Comparison of ENCODE assay signal across 24 mouse cellular contexts in genomic region chr10:95914434-95915174, GRCm38 (mm10). TPM values are rescaled to one million over a fixed set of nuclear protein-coding genes. Genes with fewer than 3 reads are reported as not detected.
DNase-seq lines count a peak whose midpoint lies in the region; ATAC-seq lines count a peak whose summit lies in the region.
"Had no signal": no experiment of that assay in that cellular context is flagged by ENCODE, and none has a peak within 500 bp of the region (broad histone marks: within the 10 kb centered on the region; RNA-seq: fewer than 3 reads in every experiment).

No protein-coding gene starts in this region.

- WGBS in hindbrain, embryonic 12.5 days = 88% methylated on average over 5 of the region's 5 CpGs
- WGBS in forebrain, embryonic 11.5 days = 88% methylated on average over 5 of the region's 5 CpGs

- H3K36me3 ChIP-seq in hindbrain, embryonic 12.5 days = no peaks in the 10 kb centered on the region
- H3K36me3 ChIP-seq in forebrain, embryonic 11.5 days (ENCODE audit: control insufficient read depth, insufficient read depth, low read length) = no peaks in the 10 kb centered on the region
- H3K36me3 ChIP-seq: forebrain, embryonic 12.5 days; forebrain, embryonic 15.5 days; hindbrain, embryonic 13.5 days; intestine, embryonic 15.5 days had no signal

- ATAC-seq in activated CD4-positive, CD25-positive, alpha-beta regulatory T cell, adult 4 months = peak; percentile 81
- peak; percentile 89 for ATAC-seq in inflammation-experienced regulatory T-cells, adult 6 months
- ATAC-seq in hindbrain, embryonic 12.5 days (ENCODE audit: low FRiP score) = no peak
- ATAC-seq in forebrain, embryonic 11.5 days (replicated peaks; ENCODE audit: low FRiP score) = no peak
- ATAC-seq: forebrain, embryonic 15.5 days; hindbrain, postnatal 0 days; intestine, embryonic 15.5 days had no signal

- peak; percentile 2 for DNase-seq in heart, adult 11 months
- DNase-seq in heart, adult 9 months (ENCODE audit: low spot score in 2 of 2) = no peak
- no peak for DNase-seq in embryo, embryonic 10 days (ENCODE audit: low spot score)
- DNase-seq in forebrain, embryonic 11.5 days (ENCODE audit: low spot score) = no peak
- DNase-seq in lung, postnatal 25 days (ENCODE audit: low spot score) = no peak
- DNase-seq: adrenal gland, postnatal 10 days; adrenal gland, postnatal 36 days; cerebellum, adult 11 months; cerebellum, adult 8-10 months; cerebellum, postnatal 10 days; cerebellum, postnatal 36 days; gastrocnemius, postnatal 25 days; heart, adult 2 months; kidney, adult 11 months; kidney, adult 8-10 months had no signal

- H3K27ac ChIP-seq in hindbrain, embryonic 12.5 days = no peak overlapping the region
- H3K27ac ChIP-seq in forebrain, embryonic 11.5 days (ENCODE audit: low read depth, low read length) = no peak overlapping the region
- H3K27ac ChIP-seq: forebrain, embryonic 12.5 days; forebrain, embryonic 15.5 days; heart, adult 2 months; hindbrain, embryonic 13.5 days; hindbrain, postnatal 0 days; intestine, embryonic 15.5 days had no signal

- no peaks in the 10 kb centered on the region for H3K27me3 ChIP-seq in hindbrain, embryonic 12.5 days
- H3K27me3 ChIP-seq in forebrain, embryonic 11.5 days (ENCODE audit: control insufficient read depth, insufficient read depth, low read length) = no peaks in the 10 kb centered on the region
- H3K27me3 ChIP-seq: forebrain, embryonic 12.5 days; forebrain, embryonic 15.5 days; hindbrain, embryonic 13.5 days; intestine, embryonic 15.5 days had no signal

- H3K4me1 ChIP-seq in hindbrain, embryonic 12.5 days = no peaks in the 10 kb centered on the region
- H3K4me1 ChIP-seq in forebrain, embryonic 11.5 days (replicated peaks; ENCODE audit: control insufficient read depth, insufficient read depth, low read length) = no peaks in the 10 kb centered on the region
- H3K4me1 ChIP-seq: forebrain, embryonic 12.5 days; forebrain, embryonic 15.5 days; hindbrain, embryonic 13.5 days; intestine, embryonic 15.5 days had no signal

- H3K9me3 ChIP-seq in hindbrain, embryonic 12.5 days (replicated peaks) = no peaks in the 10 kb centered on the region
- no peaks in the 10 kb centered on the region for H3K9me3 ChIP-seq in forebrain, embryonic 11.5 days (ENCODE audit: control insufficient read depth, low read length)
- H3K9me3 ChIP-seq: forebrain, embryonic 12.5 days; forebrain, embryonic 15.5 days; hindbrain, embryonic 13.5 days; intestine, embryonic 15.5 days had no signal

- H3K4me2 ChIP-seq in hindbrain, embryonic 12.5 days (replicated peaks) = no peak overlapping the region
- no peak overlapping the region for H3K4me2 ChIP-seq in forebrain, embryonic 11.5 days (ENCODE audit: low read depth, low read length, severe bottlenecking)
- H3K4me2 ChIP-seq: forebrain, embryonic 12.5 days; forebrain, embryonic 15.5 days; heart, embryonic 11.5 days; hindbrain, embryonic 13.5 days; intestine, embryonic 15.5 days had no signal

- no peak overlapping the region for H3K4me3 ChIP-seq in hindbrain, embryonic 12.5 days
- H3K4me3 ChIP-seq in forebrain, embryonic 11.5 days (ENCODE audit: low read depth, low read length) = no peak overlapping the region
- H3K4me3 ChIP-seq: forebrain, embryonic 12.5 days; forebrain, embryonic 15.5 days; heart, adult 2 months; hindbrain, embryonic 13.5 days; intestine, embryonic 15.5 days had no signal

- no peak overlapping the region for H3K9ac ChIP-seq in hindbrain, embryonic 12.5 days
- H3K9ac ChIP-seq in forebrain, embryonic 11.5 days (ENCODE audit: low read length) = no peak overlapping the region
- H3K9ac ChIP-seq: forebrain, embryonic 12.5 days; forebrain, embryonic 15.5 days; hindbrain, embryonic 13.5 days; intestine, embryonic 15.5 days had no signal

RNA-seq across cellular contexts. Expression of gene Eea1, which starts 25.8 kb away (rescaled TPM):
- 10 to 100 TPM; 23.2 to 26.6 TPM for polyA plus RNA-seq in activated CD4-positive, CD25-positive, alpha-beta regulatory T cell, adult 4 months (2017; shearing (Covaris generic))
- polyA plus RNA-seq in inflammation-experienced regulatory T-cells, adult 6 months (2017; shearing (Covaris generic)) = 10 to 100 TPM; 30.0 to 32.5 (median 31.7) TPM
- 18.7 and 20.3 TPM in 2 replicates for polyA plus RNA-seq in hindbrain, embryonic 12.5 days (2016; fragmentation: Nextera tagmentation; extraction: Ambion mirVana)
- 12.0 and 14.8 TPM in 2 replicates for polyA plus RNA-seq in forebrain, embryonic 11.5 days (2014; fragmentation: Nextera tagmentation; extraction: Ambion mirVana)

Comparison
In these comparisons a context has a peak if more than half of its experiments do, and no peak if none do; other contexts are left out.
1. ATAC-seq: peak in activated CD4-positive, CD25-positive, alpha-beta regulatory T cell, adult 4 months (single experiment) and inflammation-experienced regulatory T-cells, adult 6 months (single experiment); none in hindbrain, embryonic 12.5 days (single experiment) and forebrain, embryonic 11.5 days (single experiment).